Mouse (Mus musculus): ENCODE measurements around the gene Cask. TPM values are rescaled to one million over a fixed set of nuclear protein-coding genes. Genes with fewer than 3 reads are reported as not detected.

Cask gene
- polyA plus RNA-seq, 1 experiment, result 34.7 TPM

GRCm38 (mm10) chrX:13710174-13710573 is 141.0 kb downstream of the Cask start:
- TF ChIP-seq CTCF (IDR thresholded peaks at IDR 0.05; ENCODE audit: low read depth, low read length), result no peak
- TF ChIP-seq POLR2A (IDR thresholded peaks at IDR 0.05; ENCODE audit: insufficient read depth, low read length), result no peak
- TF ChIP-seq EP300 (IDR thresholded peaks at IDR 0.05; ENCODE audit: insufficient read depth, low read depth, low read length), result no peak
- no peak overlapping the region for H3K9ac ChIP-seq (ENCODE audit: low read depth, poor library complexity, severe bottlenecking)
- no peak overlapping the region for H3K4me3 ChIP-seq (ENCODE audit: low read depth, low read length)
- no peaks in the 10 kb centered on the region for H3K9me3 ChIP-seq (replicated peaks; ENCODE audit: control insufficient read depth, insufficient read depth, low read length, poor library complexity, severe bottlenecking)
- H3K27me3 ChIP-seq (ENCODE audit: control insufficient read depth, insufficient read depth, low read length, poor library complexity, severe bottlenecking), result no peaks in the 10 kb centered on the region
- no peak overlapping the region for H3K27ac ChIP-seq (ENCODE audit: insufficient read depth, low read length)
- H3K4me1 ChIP-seq (ENCODE audit: control insufficient read depth, insufficient read depth, low read length), result no peaks in the 10 kb centered on the region
- H3K36me3 ChIP-seq (ENCODE audit: control insufficient read depth, insufficient read depth, low read length, poor library complexity, severe bottlenecking), result no peaks in the 10 kb centered on the region

DNA sequence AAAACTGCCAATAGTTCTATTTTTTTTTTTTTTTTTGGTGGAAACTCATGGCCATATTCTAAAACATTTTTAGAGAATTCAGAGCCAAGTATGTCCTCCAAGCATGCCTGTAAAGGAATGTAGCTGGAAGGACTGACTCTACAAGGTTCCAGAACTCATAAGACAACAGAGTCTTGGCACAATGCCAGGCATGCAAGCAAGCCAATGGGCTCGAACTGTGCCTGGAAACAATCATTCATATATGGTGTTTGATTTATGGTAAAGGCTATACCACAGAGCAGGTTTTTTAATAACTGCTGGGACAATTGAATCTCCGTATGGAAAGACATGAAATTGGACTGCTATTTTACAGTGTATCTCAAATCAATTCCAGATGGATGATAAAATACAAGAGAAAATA is 146.1 kb downstream of the Cask start:
- no peak overlapping the region for H3K4me3 ChIP-seq (ENCODE audit: low read depth, low read length)
- H3K36me3 ChIP-seq (ENCODE audit: control insufficient read depth, insufficient read depth, low read length, poor library complexity, severe bottlenecking), result no peaks in the 10 kb centered on the region
- H3K9ac ChIP-seq (ENCODE audit: low read depth, poor library complexity, severe bottlenecking), result no peak overlapping the region
- TF ChIP-seq POLR2A (IDR thresholded peaks at IDR 0.05; ENCODE audit: insufficient read depth, low read length) (no peak), EP300 (IDR thresholded peaks at IDR 0.05; ENCODE audit: insufficient read depth, low read depth, low read length) (no peak)
- no peaks in the 10 kb centered on the region for H3K9me3 ChIP-seq (replicated peaks; ENCODE audit: control insufficient read depth, insufficient read depth, low read length, poor library complexity, severe bottlenecking)
- H3K27ac ChIP-seq (ENCODE audit: insufficient read depth, low read length), result no peak overlapping the region
- H3K27me3 ChIP-seq (ENCODE audit: control insufficient read depth, insufficient read depth, low read length, poor library complexity, severe bottlenecking), result no peaks in the 10 kb centered on the region
- no peaks in the 10 kb centered on the region for H3K4me1 ChIP-seq (ENCODE audit: control insufficient read depth, insufficient read depth, low read length)

DNA sequence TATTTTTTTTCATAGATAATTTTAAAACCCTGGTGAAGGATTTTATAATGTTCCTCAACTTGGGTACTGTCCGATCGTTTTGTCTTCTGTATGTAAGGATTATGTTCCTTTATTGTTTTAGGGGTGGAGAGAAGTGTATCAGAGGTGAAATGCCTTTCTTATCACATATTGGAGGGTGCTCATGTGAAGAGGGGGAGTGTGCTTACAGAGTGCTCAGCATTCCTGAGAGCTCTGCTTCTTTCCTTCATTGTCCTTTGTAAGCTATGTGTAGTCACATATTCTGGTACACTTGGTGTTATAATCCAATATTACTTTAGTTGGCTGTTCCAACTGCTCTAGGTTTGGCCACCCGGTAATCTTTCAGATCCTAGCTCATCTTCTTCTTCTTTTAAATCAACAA is 150.5 kb downstream of the Cask start:
- TF ChIP-seq POLR2A (IDR thresholded peaks at IDR 0.05; ENCODE audit: insufficient read depth, low read length) (no peak), EP300 (IDR thresholded peaks at IDR 0.05; ENCODE audit: insufficient read depth, low read depth, low read length) (no peak), CTCF (IDR thresholded peaks at IDR 0.05; ENCODE audit: low read depth, low read length) (no peak)
- Histone ChIP-seq H3K27me3 (ENCODE audit: control insufficient read depth, insufficient read depth, low read length, poor library complexity, severe bottlenecking) (no peaks in the 10 kb centered on the region), H3K27ac (ENCODE audit: insufficient read depth, low read length) (no peak overlapping the region), H3K4me3 (ENCODE audit: low read depth, low read length) (no peak overlapping the region), H3K9ac (ENCODE audit: low read depth, poor library complexity, severe bottlenecking) (no peak overlapping the region), H3K9me3 (replicated peaks; ENCODE audit: control insufficient read depth, insufficient read depth, low read length, poor library complexity, severe bottlenecking) (no peaks in the 10 kb centered on the region), H3K4me1 (ENCODE audit: control insufficient read depth, insufficient read depth, low read length) (no peaks in the 10 kb centered on the region), H3K36me3 (ENCODE audit: control insufficient read depth, insufficient read depth, low read length, poor library complexity, severe bottlenecking) (no peaks in the 10 kb centered on the region)

DNA sequence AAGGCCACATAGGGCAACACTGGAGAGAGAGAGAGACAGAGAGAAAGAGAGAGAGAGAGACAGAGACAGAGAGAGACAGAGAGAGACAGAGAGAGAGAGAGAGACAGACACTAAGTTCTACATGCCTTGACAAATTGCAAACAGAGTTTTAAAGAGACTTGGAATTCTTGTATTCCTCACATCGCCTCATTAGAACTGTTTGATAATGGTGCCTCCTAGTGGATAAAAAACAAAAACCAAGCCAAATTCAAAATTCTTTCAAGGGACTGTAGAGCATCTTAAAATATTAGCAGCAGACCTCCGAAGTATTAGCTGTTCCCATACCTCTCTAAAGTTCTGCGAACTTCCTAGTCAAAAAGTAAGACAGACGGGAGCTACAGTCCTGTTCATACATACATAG is 159.3 kb downstream of the Cask start:
- Histone ChIP-seq H3K27ac (ENCODE audit: insufficient read depth, low read length) (no peak overlapping the region), H3K27me3 (ENCODE audit: control insufficient read depth, insufficient read depth, low read length, poor library complexity, severe bottlenecking) (no peaks in the 10 kb centered on the region), H3K9me3 (replicated peaks; ENCODE audit: control insufficient read depth, insufficient read depth, low read length, poor library complexity, severe bottlenecking) (no peaks in the 10 kb centered on the region), H3K4me3 (ENCODE audit: low read depth, low read length) (no peak overlapping the region), H3K9ac (ENCODE audit: low read depth, poor library complexity, severe bottlenecking) (no peak overlapping the region), H3K4me1 (ENCODE audit: control insufficient read depth, insufficient read depth, low read length) (no peaks in the 10 kb centered on the region), H3K36me3 (ENCODE audit: control insufficient read depth, insufficient read depth, low read length, poor library complexity, severe bottlenecking) (no peaks in the 10 kb centered on the region)
- TF ChIP-seq EP300 (IDR thresholded peaks at IDR 0.05; ENCODE audit: insufficient read depth, low read depth, low read length) (no peak), POLR2A (IDR thresholded peaks at IDR 0.05; ENCODE audit: insufficient read depth, low read length) (no peak), CTCF (IDR thresholded peaks at IDR 0.05; ENCODE audit: low read depth, low read length) (no peak)

GRCm38 (mm10) chrX:13688356-13688755 is 162.8 kb downstream of the Cask start:
- no peak for TF ChIP-seq EP300 (IDR thresholded peaks at IDR 0.05; ENCODE audit: insufficient read depth, low read depth, low read length)
- no peak for TF ChIP-seq POLR2A (IDR thresholded peaks at IDR 0.05; ENCODE audit: insufficient read depth, low read length)
- no peak for TF ChIP-seq CTCF (IDR thresholded peaks at IDR 0.05; ENCODE audit: low read depth, low read length)
- Histone ChIP-seq H3K36me3 (ENCODE audit: control insufficient read depth, insufficient read depth, low read length, poor library complexity, severe bottlenecking) (no peaks in the 10 kb centered on the region), H3K4me1 (ENCODE audit: control insufficient read depth, insufficient read depth, low read length) (no peaks in the 10 kb centered on the region)

GRCm38 (mm10) chrX:13686589-13686988 is 164.6 kb downstream of the Cask start:
- no peak overlapping the region for H3K4me3 ChIP-seq (ENCODE audit: low read depth, low read length)
- no peaks in the 10 kb centered on the region for H3K9me3 ChIP-seq (replicated peaks; ENCODE audit: control insufficient read depth, insufficient read depth, low read length, poor library complexity, severe bottlenecking)
- TF ChIP-seq POLR2A (IDR thresholded peaks at IDR 0.05; ENCODE audit: insufficient read depth, low read length) (no peak), CTCF (IDR thresholded peaks at IDR 0.05; ENCODE audit: low read depth, low read length) (no peak), EP300 (IDR thresholded peaks at IDR 0.05; ENCODE audit: insufficient read depth, low read depth, low read length) (no peak)
- no peak overlapping the region for H3K9ac ChIP-seq (ENCODE audit: low read depth, poor library complexity, severe bottlenecking)
- H3K36me3 ChIP-seq (ENCODE audit: control insufficient read depth, insufficient read depth, low read length, poor library complexity, severe bottlenecking), result no peaks in the 10 kb centered on the region
- H3K27me3 ChIP-seq (ENCODE audit: control insufficient read depth, insufficient read depth, low read length, poor library complexity, severe bottlenecking), result no peaks in the 10 kb centered on the region
- H3K4me1 ChIP-seq (ENCODE audit: control insufficient read depth, insufficient read depth, low read length), result no peaks in the 10 kb centered on the region
- no peak overlapping the region for H3K27ac ChIP-seq (ENCODE audit: insufficient read depth, low read length)

More at GRCm38 (mm10) chrX:13688356-13688755, 162.8 kb downstream of the Cask start:
- Histone ChIP-seq H3K27ac (ENCODE audit: insufficient read depth, low read length) (no peak overlapping the region), H3K4me3 (ENCODE audit: low read depth, low read length) (no peak overlapping the region), H3K9ac (ENCODE audit: low read depth, poor library complexity, severe bottlenecking) (no peak overlapping the region), H3K27me3 (ENCODE audit: control insufficient read depth, insufficient read depth, low read length, poor library complexity, severe bottlenecking) (no peaks in the 10 kb centered on the region), H3K9me3 (replicated peaks; ENCODE audit: control insufficient read depth, insufficient read depth, low read length, poor library complexity, severe bottlenecking) (no peaks in the 10 kb centered on the region)
